10 mouse cellular contexts compared by ENCODE assay signal in the genomic region with DNA sequence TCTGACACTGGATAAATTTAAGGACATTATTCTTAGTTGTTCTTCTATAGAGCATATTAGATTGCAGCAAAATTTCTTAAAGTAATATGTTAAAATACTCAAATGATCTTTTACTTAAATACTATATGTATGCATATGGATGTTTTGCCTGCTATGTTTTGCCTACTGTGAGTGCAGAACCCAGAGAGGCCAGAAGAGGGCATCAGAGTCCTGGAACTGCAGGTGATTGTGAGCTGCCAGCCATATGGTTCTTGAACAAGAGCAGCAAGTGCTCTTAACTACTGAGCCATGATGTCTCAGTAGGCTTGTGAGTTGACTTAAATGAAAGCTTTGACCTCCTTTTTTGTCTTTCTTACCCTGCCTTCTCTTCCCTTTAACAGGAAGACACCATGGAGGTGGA. TPM values are rescaled to one million over a fixed set of nuclear protein-coding genes. Genes with fewer than 3 reads are reported as not detected.
DNase-seq lines count a peak whose midpoint lies in the region; ATAC-seq lines count a peak whose summit lies in the region.
"Had no signal": no experiment of that assay in that cellular context is flagged by ENCODE, and none has a peak within 500 bp of the region (broad histone marks: within the 10 kb centered on the region; RNA-seq: fewer than 3 reads in every experiment).

No protein-coding gene starts in this region.

- H3K4me1 ChIP-seq in liver, embryonic 12.5 days: no peaks in the 10 kb centered on the region
- H3K4me1 ChIP-seq: embryonic facial prominence, embryonic 13.5 days; lung, embryonic 15.5 days had no signal

- no peak overlapping the region for H3K4me2 ChIP-seq in liver, embryonic 12.5 days
- H3K4me2 ChIP-seq: embryonic facial prominence, embryonic 13.5 days; lung, embryonic 15.5 days had no signal

- H3K27ac ChIP-seq in liver, embryonic 12.5 days: no peak overlapping the region
- H3K27ac ChIP-seq: embryonic facial prominence, embryonic 13.5 days; lung, embryonic 15.5 days had no signal

- H3K4me3 ChIP-seq in liver, embryonic 12.5 days: no peak overlapping the region
- H3K4me3 ChIP-seq: embryonic facial prominence, embryonic 13.5 days; lung, embryonic 15.5 days had no signal

- no peak overlapping the region for H3K9ac ChIP-seq in liver, embryonic 12.5 days
- H3K9ac ChIP-seq: embryonic facial prominence, embryonic 13.5 days; lung, embryonic 15.5 days had no signal

- no peak for ATAC-seq in liver, embryonic 12.5 days
- peak; percentile 56; the same call in 1 of the 2 replicates for ATAC-seq in neutrophil, adult 5-6 weeks (ENCODE audit: extremely low read depth, insufficient number of reproducible peaks, low FRiP score, poor library complexity, severe bottlenecking)

- H3K36me3 ChIP-seq in liver, embryonic 12.5 days: peaks cover 77% of the 10 kb centered on the region

- no peaks in the 10 kb centered on the region for H3K9me3 ChIP-seq in liver, embryonic 12.5 days (replicated peaks)
- H3K9me3 ChIP-seq: embryonic facial prominence, embryonic 13.5 days; lung, embryonic 15.5 days had no signal

- DNase-seq in adrenal gland, postnatal 14 days: peak; percentile 22
- no peak for DNase-seq in adrenal gland, adult (ENCODE audit: inconsistent age in 2 of 2, low spot score in 1 of 2)
- DNase-seq in liver (peak; percentile 28), NIH3T3 (ENCODE audit: low read depth) (peak; percentile 49)
- no peak for DNase-seq in left cerebral cortex, adult 9 months (ENCODE audit: low spot score in 2 of 2)
- no peak for DNase-seq in gastrocnemius, postnatal 10 days

- H3K27me3 ChIP-seq in liver, embryonic 12.5 days (replicated peaks): no peaks in the 10 kb centered on the region
- H3K27me3 ChIP-seq: embryonic facial prominence, embryonic 13.5 days; lung, embryonic 15.5 days had no signal

RNA-seq across cellular contexts. Expression of a gene that starts 43.2 kb away (rescaled TPM):
- 10.6 and 13.8 TPM in 2 replicates for total RNA-seq in adrenal gland, postnatal 14 days (2021)
- polyA plus RNA-seq in liver, embryonic 12.5 days (2016; fragmentation: Nextera tagmentation; extraction: Ambion mirVana): 2.9 and 3.3 TPM in 2 replicates
- 24.6 and 25.2 TPM in 2 replicates for total RNA-seq in neutrophil, adult 5-6 weeks (2017)
- 1 to 10 TPM; 7.0 to 8.0 TPM for total RNA-seq in gastrocnemius, postnatal 10 days (2021)

Comparison
In these comparisons a context has a peak if more than half of its experiments do, and no peak if none do; other contexts are left out.
1. DNase-seq: peak in adrenal gland, postnatal 14 days (single experiment), liver (single experiment) and NIH3T3 (single experiment); none in adrenal gland, adult (0 of 2), left cerebral cortex, adult 9 months (0 of 2) and gastrocnemius, postnatal 10 days (single experiment).